Mouse (Mus musculus) cerebellum, postnatal 4 days (tissue): Measurements from ENCODE around the gene Gpn3.
"Not testable (repeated sequence)": the region's sequence is repeated elsewhere in the genome, so short reads cannot be mapped to it uniquely, and the experiment has no call there.

ENCODE experiments used
- DNase-seq, 2 experiments: peaks; one replicate each; pipeline ENCODE4 v3.0.0; 2022; ENCODE audit warnings: low spot score in 2 of 2, mixed read lengths in 1 of 2

Gpn3 gene

GRCm38 (mm10) chr5:122390006-122390405 lies 18.3 kb downstream of the Gpn3 start:
- DNase-seq: no peak

GRCm38 (mm10) chr5:122390671-122391070 lies 19.0 kb downstream of the Gpn3 start:
- no peak for DNase-seq

- no peak for DNase-seq
Measured at GRCm38 (mm10) chr5:122391178-122391785, 19.6 kb downstream of the Gpn3 start.

- DNase-seq: peak; percentile 89 to 96
Measured at GRCm38 (mm10) chr5:122391786-122392180, 20.1 kb downstream of the Gpn3 start, which contains the start of gene Arpc3. Arpc3 (plus strand) TSS chr5:122391878.

GRCm38 (mm10) chr5:122392227-122393004 lies 20.7 kb downstream of the Gpn3 start:
- DNase-seq: peak in 1 of 2 experiments; percentile 18

- peak; percentile 60 to 86 for DNase-seq
Measured at GRCm38 (mm10) chr5:122393887-122394286, 22.2 kb downstream of the Gpn3 start.

- DNase-seq: no peak
Measured at GRCm38 (mm10) chr5:122396791-122397190, 25.1 kb downstream of the Gpn3 start.

- DNase-seq: no peak
Measured at GRCm38 (mm10) chr5:122397495-122397894, 25.8 kb downstream of the Gpn3 start.

- no peak for DNase-seq
Measured at GRCm38 (mm10) chr5:122399871-122400270, 28.2 kb downstream of the Gpn3 start.

- DNase-seq: no peak
Measured at GRCm38 (mm10) chr5:122400628-122401302, 29.1 kb downstream of the Gpn3 start.

- peak; percentile 68 to 81 for DNase-seq
Measured at GRCm38 (mm10) chr5:122401303-122401640, 29.6 kb downstream of the Gpn3 start.

- DNase-seq: no peak
Measured at GRCm38 (mm10) chr5:122402160-122402559, 30.5 kb downstream of the Gpn3 start.

- DNase-seq: peak in 1 of 2 experiments; percentile 44
Measured at GRCm38 (mm10) chr5:122402772-122403171, 31.1 kb downstream of the Gpn3 start.

GRCm38 (mm10) chr5:122403362-122403761 lies 31.7 kb downstream of the Gpn3 start:
- DNase-seq: no peak

GRCm38 (mm10) chr5:122405537-122405936 lies 33.9 kb downstream of the Gpn3 start:
- DNase-seq: no peak

GRCm38 (mm10) chr5:122409692-122410645 lies 38.3 kb downstream of the Gpn3 start:
- no peak for DNase-seq

GRCm38 (mm10) chr5:122411892-122412291 lies 40.2 kb downstream of the Gpn3 start:
- DNase-seq: no peak

GRCm38 (mm10) chr5:122412826-122413225 lies 41.1 kb downstream of the Gpn3 start:
- no peak for DNase-seq

- no peak for DNase-seq
Measured at GRCm38 (mm10) chr5:122414351-122414750, 42.7 kb downstream of the Gpn3 start.

GRCm38 (mm10) chr5:122415465-122415864 lies 43.8 kb downstream of the Gpn3 start:
- no peak for DNase-seq

- DNase-seq: not testable (repeated sequence)
Measured at GRCm38 (mm10) chr5:122420676-122421075, 49.0 kb downstream of the Gpn3 start.
